Mouse (Mus musculus): ENCODE results near the gene Cdh12. TPM values are rescaled to one million over a fixed set of nuclear protein-coding genes. Genes with fewer than 3 reads are reported as not detected.

The Cdh12 gene
- polyA plus RNA-seq, 1 experiment = not detected

- no peaks in the 10 kb centered on the region for H3K36me3 ChIP-seq (ENCODE audit: control insufficient read depth, insufficient read depth, low read length)
- DNase-seq (ENCODE audit: low read depth in 1 of 2, low spot score in 2 of 2) = no peak
- H3K27ac ChIP-seq (ENCODE audit: insufficient read depth, low read length) = no peak overlapping the region
- no peak overlapping the region for H3K4me3 ChIP-seq (ENCODE audit: extremely low read depth, insufficient read depth, insufficient read length)
- TF ChIP-seq POLR2A (IDR thresholded peaks at IDR 0.05; ENCODE audit: low read depth, low read length) (no peak), CTCF (IDR thresholded peaks at IDR 0.05; ENCODE audit: extremely low read depth, insufficient read depth, insufficient read length, insufficient replicate concordance) (no peak)
- 70% methylated on average over 5 of the region's 5 CpGs for WGBS
- H3K4me1 ChIP-seq (ENCODE audit: control insufficient read depth, insufficient read depth, insufficient read length) = no peaks in the 10 kb centered on the region
- H3K27me3 ChIP-seq (ENCODE audit: control insufficient read depth, insufficient read depth, low read length) = no peaks in the 10 kb centered on the region
Measured at GRCm38 (mm10) chr15:21566314-21567051, 1117.4 kb downstream of the Cdh12 start.

- Histone ChIP-seq H3K4me1 (ENCODE audit: control insufficient read depth, insufficient read depth, insufficient read length) (no peaks in the 10 kb centered on the region), H3K36me3 (ENCODE audit: control insufficient read depth, insufficient read depth, low read length) (no peaks in the 10 kb centered on the region), H3K4me3 (ENCODE audit: extremely low read depth, insufficient read depth, insufficient read length) (no peak overlapping the region), H3K27ac (ENCODE audit: insufficient read depth, low read length) (no peak overlapping the region), H3K27me3 (ENCODE audit: control insufficient read depth, insufficient read depth, low read length) (no peaks in the 10 kb centered on the region)
- DNase-seq (ENCODE audit: low read depth in 1 of 2, low spot score in 2 of 2) = no peak
- no peak for TF ChIP-seq POLR2A (IDR thresholded peaks at IDR 0.05; ENCODE audit: low read depth, low read length)
- TF ChIP-seq CTCF (IDR thresholded peaks at IDR 0.05; ENCODE audit: extremely low read depth, insufficient read depth, insufficient read length, insufficient replicate concordance) = no peak
- 65% methylated on average over 4 of the region's 4 CpGs for WGBS
Measured at GRCm38 (mm10) chr15:21604510-21604909, 1155.4 kb downstream of the Cdh12 start.

Other genes starting within 250 kb of the Cdh12 start
- not detected in 2 replicates for gene Acot10, start 217.5 kb downstream of the Cdh12 start, polyA plus RNA-seq (2012; rRNA removed)

Measured in spleen, adult 2 months (tissue).